Mouse (Mus musculus) cerebellum, adult 8-10 months (tissue): ENCODE measurements around the gene Pmis2.

Source experiments
- DNase-seq: peaks from one replicate; pipeline ENCODE4 v3.0.0; 2022

The Pmis2 gene

DNA sequence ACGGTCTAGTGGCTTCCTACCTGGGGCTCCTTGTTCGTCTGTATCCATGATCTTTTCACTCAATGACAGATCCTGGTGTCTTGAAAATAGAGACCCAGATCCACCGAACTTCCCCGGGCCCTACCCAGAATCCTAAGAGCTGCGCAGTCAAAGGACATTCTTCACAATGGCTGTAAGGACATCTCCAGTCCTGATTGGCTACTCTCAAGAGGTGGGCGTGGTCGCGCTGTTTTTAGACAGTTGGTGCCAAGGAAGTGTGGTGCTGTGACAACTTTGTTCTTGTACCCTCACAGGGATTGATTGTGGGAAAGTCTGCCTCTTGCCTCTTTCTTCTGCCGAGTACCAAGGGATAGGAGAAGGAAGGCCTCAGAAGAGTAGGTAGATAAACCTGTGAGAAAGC is at the start of gene Pmis2:
Gene Pmis2 (minus strand): TSS at position 126 of the 400 bp plus-strand sequence.
- DNase-seq, result no peak

DNA sequence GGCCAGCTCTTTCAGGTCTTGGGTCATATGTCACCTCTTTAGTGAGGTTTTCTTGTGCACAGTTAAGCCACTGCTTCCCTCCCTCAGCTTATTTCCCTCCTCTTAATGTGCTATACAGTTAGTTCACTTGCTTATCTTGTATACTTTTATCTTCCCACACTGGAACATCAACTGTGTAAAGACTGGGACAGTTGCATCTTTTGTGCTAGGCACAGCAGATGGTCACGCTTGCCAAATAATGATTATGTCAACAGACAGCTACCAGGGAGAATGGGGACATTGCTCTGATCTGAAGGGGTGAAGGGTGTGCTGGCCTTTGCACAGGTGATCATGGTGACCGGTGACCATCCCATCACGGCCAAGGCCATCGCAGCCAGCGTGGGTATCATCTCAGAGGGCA is 48.3 kb upstream of the Pmis2 start:
- no peak for DNase-seq

DNA sequence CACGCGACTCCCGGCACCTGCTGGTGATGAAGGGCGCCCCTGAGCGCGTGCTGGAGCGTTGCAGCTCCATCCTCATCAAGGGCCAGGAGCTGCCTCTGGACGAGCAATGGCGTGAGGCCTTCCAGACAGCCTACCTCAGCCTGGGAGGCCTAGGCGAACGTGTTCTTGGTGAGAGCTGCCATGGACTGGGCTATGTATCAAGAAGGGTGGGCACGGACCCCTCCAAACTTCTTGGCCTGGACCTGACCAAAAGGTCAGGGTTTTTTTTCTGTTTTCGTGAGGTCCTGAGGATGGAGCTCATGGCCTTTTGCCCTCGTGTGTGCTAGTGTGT is 46.3 kb upstream of the Pmis2 start:
- no peak for DNase-seq

DNA sequence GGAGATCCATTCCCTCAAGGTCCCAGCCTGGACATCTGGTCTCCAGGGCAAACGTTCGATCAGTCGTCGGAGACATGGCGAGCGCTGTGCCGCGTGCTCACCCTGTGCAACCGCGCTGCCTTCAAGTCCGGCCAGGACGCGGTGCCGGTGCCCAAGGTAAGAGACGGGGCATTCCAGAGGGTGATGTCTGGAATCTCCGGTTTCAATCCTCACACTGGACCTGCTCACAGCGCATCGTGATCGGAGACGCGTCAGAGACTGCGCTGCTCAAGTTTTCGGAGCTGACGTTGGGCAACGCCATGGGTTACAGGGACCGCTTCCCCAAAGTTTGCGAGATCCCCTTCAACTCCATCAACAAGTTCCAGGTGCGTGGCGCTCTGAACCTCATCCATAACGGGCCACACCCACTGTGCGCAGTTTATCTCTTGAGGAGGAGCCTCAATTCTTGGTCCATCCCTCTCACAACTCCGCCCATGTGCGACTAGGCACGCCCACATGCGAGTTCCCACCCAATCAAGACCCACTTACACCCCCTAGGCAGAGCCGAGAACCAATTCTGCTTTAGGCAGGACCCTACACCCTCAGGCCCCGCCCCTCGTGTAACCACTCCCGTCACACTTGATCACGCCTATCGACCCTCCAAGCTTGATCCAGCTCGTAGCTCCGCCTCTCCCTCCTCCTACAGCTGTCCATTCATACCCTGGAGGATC is 45.8 kb upstream of the Pmis2 start:
- no peak for DNase-seq

DNA sequence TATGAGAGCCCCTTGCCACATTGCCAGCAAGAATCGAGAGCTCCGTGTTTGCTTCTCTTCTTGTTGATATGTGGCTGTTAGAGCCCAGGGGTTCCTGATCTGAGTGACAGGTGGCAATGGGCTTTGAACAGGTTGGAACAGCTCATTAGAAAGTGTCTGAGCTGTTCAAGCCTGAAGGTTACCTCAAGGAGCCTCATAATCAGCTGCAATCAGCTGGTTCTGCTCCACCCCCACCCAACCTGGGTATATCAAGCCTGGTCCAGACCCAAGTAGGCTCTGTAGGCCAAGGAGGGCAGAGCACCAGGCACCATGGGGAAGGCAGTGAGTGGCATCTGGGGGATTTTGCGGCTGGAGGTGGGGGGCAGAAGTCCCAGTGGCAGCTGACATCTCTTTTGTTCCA is 40.5 kb upstream of the Pmis2 start, which contains the start of gene Atp4a:
Gene Atp4a (plus strand): TSS at position 268 of the 400 bp plus-strand sequence.
- DNase-seq, result no peak

DNA sequence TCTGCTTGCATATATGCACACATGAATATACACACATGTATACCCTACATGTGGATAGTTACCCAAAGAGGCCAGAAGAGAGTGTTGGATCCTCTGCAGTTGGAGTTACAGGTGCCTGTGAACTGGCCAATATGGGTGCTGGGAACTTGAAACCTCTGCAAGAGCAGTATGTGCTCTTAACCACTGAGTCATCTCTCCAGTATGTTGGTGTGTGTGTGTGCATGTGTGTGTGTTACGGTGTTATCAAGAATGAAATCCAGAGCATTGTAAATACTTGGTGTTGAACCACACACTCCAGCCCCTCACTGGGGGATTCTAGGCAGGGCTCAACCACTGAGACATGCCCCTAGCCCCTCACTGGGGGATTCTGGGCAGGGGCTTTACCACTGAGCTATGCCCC is 36.0 kb upstream of the Pmis2 start:
- DNase-seq, result no peak

DNA sequence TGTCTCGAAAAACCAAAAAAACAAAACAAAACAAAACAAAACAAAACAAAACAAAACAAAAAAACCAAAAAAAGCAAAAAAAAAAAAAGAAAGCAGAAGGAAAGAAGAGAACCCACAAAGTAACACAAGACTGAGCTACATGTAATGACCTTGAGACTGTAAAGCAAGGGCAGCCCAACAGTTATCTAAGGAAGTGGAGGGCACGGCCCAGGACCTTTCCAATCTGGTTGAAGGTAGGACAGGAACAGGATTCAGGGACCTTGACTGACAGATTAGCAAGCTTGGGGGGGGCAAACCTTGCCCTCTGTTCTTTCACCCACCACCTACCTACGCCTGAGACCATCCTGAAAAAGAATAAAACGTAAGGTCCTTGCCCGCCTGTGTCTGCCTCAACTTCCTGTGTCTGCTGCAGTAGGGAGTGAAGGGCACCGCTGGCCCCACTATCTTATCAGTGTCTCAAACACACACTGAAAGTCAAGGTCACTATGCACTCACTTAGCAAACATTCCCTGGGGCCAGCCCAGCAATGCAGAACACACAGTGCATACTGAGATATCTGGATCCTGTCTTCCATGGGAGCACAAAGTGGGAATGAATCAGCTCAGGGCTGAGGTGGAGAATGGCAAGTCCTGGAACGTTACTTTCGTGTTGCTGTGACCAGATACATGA is 34.9 kb upstream of the Pmis2 start:
- DNase-seq, result no peak

DNA sequence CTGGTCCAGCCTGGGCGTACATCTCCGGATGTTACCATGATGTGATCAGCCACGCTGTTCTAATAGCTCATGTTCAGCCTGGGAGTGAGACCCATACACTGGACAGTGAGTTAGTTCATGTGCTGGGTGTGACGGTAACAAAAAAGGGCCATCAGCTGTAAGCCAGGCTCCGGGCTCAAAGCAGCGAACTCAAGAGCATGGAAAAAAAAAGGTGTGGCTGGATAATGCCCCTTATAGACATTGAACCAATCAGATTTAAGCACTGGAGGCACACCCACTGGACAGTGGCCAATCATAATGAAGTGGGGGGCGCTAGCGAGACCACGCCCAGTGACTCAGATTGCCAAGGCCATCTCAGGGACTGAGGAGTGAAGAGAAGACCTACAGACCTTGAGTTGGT is 27.2 kb upstream of the Pmis2 start, which contains the start of gene 2200002J24Rik:
Gene 2200002J24Rik (plus strand): TSS at position 338 of the 400 bp plus-strand sequence.
- no peak for DNase-seq

DNA sequence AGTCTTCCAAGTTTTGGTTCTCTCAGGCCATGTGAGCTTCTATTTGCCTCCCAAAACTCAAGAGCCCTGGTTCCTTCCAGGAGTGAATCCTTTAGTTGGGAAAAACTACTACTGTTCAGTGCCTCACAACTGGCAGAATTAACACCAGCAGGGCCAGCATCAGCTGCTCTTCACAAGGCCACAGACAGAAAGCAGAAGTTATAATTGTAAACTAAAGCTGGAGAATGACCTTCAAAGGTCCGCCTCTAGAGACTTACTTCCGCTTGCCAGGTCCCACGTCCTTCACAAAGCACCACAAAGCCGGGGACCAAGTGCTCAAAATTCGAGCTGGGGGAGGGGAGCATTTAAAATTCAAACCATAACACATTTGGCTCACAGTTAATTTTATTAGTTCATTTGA is 26.7 kb upstream of the Pmis2 start:
- no peak for DNase-seq

DNA sequence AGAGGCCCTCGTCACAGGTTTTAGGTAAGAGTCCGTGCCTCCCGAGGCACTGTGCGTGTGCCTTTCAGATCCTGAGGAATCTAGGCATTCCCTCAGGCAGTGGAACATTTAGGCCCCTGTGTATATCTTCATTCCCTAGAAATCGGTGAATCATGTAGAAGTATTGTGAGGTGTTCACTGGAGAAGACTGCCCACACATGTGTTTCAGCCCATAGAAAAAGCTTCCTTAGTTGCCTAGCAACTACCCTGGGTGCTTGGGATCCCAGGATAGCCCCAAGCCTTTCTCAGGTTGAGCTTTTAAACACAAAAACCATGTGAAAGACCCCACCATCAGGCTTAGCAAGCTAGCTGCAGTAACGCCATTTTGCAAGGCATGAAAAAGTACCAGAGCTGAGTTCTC is 16.9 kb upstream of the Pmis2 start:
- no peak for DNase-seq

DNA sequence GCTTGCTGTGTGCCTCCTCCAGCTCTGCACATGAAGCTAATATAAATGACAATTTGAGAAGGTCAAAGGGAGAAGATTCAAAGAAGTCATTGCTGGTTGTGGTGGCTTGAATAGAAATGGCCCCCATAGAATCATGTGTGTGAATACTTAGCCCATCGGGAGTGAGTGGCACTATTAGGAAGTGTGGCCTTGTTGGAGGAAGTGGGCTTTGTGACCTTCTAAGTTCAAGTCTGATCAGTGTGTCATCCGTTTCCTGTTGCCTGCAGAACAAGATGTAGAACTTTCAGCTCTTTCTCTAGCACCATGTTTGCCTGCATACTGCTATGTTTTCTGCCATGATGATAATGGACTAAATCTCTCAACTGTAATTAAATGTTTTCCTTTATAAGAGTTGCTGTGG is 12.0 kb upstream of the Pmis2 start:
- DNase-seq, result no peak

DNA sequence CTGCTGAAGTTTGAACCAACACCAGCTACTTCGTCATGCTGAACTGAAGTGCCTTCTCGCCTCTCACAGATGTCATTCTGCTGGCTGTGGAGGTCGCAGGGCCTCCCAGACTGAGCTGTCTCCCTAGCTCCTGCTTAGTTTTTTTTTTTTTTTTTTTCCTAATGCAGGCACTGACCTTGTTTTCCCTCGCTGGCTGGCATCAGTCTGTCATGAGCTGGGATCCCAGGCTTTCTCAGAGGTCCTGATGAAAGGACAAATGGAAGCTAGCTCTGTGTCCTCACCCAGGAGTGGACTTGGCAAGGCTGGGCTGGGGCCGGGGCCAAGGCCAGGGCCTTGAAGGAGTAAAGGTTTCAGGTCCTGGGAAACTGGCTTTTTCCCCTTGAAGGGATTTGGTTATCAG is 10.5 kb upstream of the Pmis2 start:
- no peak for DNase-seq

DNA sequence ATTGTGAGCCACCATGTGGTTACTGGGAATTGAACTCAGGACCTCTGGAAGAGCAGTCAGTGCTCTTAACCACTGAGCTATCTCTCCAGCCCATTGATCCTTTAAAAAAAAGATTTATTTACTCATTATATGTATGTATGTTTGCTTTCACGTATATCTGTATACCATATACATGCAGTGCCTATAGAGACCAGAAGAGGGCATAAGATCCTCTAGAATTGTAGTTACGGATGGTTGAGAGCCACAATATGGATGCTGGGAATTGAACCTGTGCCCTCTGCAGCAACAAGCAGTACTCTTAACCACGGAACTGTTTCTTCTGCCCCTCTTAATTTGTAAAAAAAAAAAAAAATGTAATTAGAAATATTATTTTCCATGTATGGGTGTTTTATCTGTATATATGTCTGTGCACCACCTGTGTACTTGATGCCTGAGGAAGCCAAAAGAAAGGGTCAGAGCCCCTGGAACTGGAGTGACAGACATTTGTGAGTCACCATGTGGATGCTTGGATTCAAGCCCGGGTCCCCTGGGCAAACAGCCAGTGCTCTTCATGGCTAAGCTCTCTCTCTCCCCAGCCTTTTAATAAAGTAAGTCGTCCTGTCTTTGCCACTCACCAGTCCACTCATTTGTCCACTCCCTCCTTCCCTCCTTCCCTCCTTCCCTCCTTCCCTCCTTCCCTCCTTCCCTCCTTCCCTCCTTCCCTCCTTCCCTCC is 7.0 kb upstream of the Pmis2 start:
- peak; percentile 28 for DNase-seq

DNA sequence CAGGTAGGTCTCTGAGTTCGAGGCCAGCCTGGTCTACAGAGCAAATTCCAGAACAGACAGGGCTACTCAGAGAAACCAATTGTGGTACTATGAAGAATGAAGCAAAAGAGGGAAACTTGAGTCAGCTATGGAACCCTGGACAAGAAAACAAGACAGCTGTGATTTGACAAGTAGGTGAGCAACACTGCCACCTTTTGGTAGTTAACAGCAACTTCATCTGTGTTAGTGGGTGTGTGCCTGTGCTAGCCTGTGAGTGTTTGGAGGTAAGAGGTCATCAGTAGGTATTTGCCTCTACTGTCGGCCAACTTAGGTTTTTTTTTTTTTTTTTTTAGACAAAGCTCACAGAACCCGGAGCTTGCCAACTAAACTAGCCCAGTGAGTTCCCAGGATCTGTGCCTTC is 2.2 kb downstream of the Pmis2 start:
- no peak for DNase-seq

DNA sequence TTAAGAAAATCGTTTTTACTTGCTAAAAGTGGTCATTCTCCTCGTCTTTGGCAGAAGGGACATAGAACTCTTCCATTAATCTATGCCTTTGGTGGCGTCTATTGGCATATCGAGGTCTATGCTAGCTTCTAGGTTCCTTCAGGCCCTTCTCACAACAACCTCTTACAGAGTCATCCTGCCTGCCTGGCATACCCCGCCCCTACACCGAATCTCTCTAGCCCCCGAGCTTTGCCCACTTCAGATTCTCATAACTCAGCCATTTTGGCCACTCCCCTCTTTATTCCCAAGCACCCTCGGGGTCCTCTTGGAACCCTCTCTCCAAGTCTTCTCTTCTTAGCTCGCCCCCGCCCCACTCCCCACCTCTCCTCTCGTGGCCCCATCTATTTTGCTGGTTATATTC is 6.1 kb downstream of the Pmis2 start:
- DNase-seq, result no peak

DNA sequence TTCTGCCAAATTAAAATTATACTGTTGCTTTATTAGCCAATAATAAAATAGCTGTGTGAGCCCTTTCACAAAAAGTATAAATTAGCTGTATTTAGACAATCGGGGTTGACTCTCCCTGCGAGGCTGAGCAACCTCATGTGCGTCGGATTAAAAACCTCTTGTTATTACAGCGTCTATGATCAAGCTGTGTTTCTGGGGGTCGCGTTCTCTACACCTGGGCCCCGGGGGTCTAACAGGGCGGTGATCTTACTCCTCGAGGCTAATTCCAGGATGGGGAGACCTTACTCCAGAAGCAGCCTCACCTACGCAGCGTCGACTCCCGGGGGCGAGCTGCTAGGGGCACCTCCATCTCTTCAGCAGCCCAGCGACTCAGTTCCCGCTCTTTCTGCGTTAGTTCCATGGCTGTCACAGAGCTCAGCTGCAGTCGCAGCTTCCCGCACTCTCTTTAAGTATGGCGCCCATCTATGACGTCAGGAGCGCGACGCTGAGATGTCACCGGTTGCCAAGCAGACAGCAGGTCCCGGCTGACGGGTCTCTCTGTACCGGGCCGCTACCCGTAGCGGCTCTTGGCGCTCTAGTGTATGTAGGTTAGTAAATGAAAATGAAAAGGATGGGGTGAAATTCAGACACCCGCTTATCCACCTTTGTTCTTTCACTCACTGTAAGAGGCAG is 6.7 kb downstream of the Pmis2 start, which contains the start of gene Haus5:
Gene Haus5 (minus strand): TSS at position 466 of the 672 bp plus-strand sequence.
- peak; percentile 86 for DNase-seq

DNA sequence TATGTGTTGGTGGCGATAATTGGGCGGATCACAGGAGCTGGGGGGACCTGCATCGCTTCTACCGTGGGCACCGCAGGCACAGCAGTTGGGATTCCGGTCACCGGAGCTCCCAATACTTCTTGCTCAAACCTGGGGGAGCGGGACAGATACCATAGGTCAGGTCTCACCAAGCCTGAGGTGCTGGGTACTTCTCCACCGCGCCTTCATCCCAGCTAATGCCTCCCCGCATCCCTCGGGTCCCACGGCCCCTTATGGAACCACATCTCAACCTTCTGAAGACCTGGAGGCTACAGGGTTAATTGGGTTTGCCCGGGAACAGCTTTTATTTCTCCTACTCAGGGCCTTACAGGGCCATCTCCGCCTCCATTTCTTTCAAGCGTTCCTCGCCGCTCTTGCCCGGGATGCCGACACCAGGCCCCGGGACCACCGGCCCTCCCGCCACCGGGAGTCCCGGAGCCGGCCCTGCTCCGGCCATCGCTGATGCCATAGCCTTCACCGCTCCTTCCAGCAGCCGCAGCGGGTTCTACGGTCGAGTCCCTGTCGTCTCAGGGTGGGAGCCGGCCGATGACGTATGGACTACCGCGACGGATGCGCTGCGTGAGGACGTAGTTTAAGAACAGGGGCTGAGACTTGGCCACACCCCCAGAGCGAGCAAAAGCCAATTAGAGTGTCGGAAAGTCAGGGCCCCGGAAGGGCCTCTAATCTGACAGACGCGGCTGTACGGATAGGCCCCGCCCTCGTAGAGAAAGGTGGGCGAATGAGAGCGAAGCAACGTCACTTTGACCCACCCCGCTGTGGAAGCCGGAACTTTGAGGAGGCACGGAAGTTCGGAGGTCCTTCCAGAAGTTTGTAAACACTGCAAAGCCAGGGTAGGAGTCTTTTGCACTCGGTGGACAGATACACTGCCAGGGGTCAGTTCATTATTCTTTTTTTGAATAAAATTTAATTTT is 21.5 kb downstream of the Pmis2 start, which contains the start of gene Rbm42:
Gene Rbm42 (minus strand): TSS at position 727 of the 950 bp plus-strand sequence.
- DNase-seq, result peak; percentile 97

DNA sequence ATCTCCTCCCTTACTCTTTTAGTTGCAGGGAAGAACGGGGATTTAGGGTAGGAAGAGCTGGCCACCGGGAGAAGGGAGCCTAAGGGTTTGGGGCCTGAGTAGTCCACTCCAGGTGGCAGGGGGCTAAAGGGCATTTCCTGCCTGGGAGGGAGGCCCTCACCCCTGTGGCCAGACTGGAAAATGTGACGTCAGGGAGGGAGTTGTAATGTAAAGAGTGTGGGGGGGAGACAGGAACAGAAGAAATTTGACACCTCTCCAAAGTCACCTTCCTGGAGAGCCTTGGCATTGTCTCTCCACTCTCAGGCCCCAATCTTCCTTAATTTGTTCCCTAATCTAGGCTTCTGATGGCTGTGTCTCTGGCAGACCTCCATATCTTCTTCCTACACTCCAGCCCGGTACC is 32.3 kb downstream of the Pmis2 start:
- DNase-seq, result no peak

DNA sequence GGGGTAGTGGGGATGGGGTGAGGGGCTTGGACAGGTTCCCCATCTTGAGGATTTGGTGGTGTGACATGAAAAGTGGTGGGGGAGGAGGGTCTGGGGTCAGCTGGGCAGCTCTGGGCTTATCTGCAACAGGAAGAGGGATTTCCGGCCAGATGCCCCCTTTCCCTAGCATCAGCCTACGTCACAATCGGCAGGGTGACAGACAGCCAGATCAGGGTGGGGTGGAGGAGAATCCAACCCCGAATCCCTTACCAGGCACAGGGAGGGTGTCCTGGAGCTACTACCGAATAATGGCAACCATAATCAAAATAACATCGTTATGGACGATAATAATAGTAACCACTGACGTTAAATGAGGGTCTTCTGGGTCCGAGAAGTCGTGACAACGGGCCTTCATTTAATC is 35.0 kb downstream of the Pmis2 start:
- no peak for DNase-seq

DNA sequence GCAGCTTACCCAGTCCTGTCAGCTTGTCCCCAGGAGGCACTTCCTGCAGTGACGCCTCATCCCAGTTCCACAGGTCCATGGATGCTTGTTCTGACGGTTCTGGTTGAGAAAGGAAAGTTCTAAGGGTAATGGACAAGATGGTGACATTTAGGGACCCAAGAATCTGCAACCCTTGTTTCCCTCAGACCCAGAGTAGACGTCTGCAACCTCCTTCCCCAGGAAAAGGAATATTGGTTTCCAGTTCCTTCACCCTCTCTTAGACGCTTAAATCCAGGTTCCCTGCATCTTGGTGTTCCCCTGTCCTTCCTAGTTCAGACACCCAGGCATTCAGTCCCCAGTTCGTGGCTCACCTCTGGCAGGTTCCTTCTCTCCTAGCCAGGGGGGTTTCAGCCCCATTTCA is 35.7 kb downstream of the Pmis2 start, which contains the start of gene Etv2:
Gene Etv2 (minus strand): TSS at position 101 of the 400 bp plus-strand sequence.
- no peak for DNase-seq

DNA sequence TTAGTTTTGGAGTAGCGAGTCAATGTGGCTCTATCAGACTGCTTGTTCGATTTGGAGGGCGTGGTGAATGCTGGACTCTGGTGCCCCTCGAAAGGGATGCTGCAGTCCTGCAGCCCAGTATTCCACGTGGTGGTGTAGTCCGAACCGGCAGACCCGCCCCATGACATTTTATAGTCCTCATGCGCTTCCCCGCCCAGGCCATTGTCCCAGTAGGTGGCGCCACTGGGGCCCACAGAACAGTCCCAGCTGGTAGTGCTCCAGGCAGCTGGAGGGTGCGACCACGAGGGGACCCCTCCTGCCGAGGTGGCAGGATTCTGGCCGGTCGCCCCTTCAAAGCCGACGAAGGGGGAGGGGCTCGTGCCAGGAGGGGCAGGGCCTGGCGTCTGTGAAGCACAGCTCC is 36.8 kb downstream of the Pmis2 start:
- DNase-seq, result no peak
